Comparison of ENCODE assay signal across 19 mouse cellular contexts in the genomic region with DNA sequence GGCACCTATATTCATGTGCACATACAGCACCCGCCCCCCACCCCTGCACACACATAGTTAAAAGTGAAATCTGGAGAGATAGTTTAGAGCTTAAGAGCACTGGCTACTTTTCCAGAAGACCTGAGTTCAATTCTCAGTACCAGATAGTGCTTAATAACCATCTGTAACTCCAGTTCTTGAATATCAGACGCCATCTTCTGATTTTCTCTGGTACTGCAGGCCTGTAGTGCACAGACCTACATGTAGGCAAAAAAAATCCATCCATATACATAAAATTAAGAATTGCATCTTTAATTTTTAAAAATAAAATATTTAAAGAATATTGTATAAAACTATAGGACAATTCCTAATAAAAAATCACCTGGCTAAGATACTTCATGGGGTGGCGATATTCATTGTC. TPM values are rescaled to one million over a fixed set of nuclear protein-coding genes. Genes with fewer than 3 reads are reported as not detected.
A peak's percentile ranks its signal among the peaks of the same experiment; 100 is the strongest.
DNase-seq lines count a peak whose midpoint lies in the region; ATAC-seq and TF ChIP-seq lines count a peak whose summit lies in the region.
"Had no signal": no experiment of that assay in that cellular context is flagged by ENCODE, and none has a peak within 500 bp of the region (broad histone marks: within the 10 kb centered on the region; RNA-seq: fewer than 3 reads in every experiment).

No protein-coding gene starts in this region.

- no peak overlapping the region for H3K4me3 ChIP-seq in layer of hippocampus, adult 2 months
- H3K4me3 ChIP-seq in CH12.LX (replicated peaks in 1 of 3; ENCODE audit: low read depth in 2 of 3, low read length in 2 of 3, poor library complexity in 1 of 3) = no peak overlapping the region
- H3K4me3 ChIP-seq in forebrain, embryonic 11.5 days (ENCODE audit: low read depth, low read length) = no peak overlapping the region
- H3K4me3 ChIP-seq in midbrain, embryonic 10.5 days = no peak overlapping the region
- H3K4me3 ChIP-seq: embryonic facial prominence, embryonic 10.5 days; heart, embryonic 12.5 days; hindbrain, embryonic 10.5 days had no signal

- in situ Hi-C loops in CH12.LX (cut with MboI; ENCODE audit: low pct_ligation_motif_present, low pct_unique_long_range_greater_than_20kb, low sequenced_read_pairs) = no loop called here

- H3K9ac ChIP-seq in CH12.LX (ENCODE audit: insufficient read depth, low read depth) = no peak overlapping the region
- no peak overlapping the region for H3K9ac ChIP-seq in forebrain, embryonic 11.5 days (ENCODE audit: low read length)
- H3K9ac ChIP-seq: heart, embryonic 12.5 days; hindbrain, embryonic 14.5 days had no signal

- no peak overlapping the region for H3K4me2 ChIP-seq in CH12.LX (ENCODE audit: insufficient read depth, low read depth, poor library complexity, severe bottlenecking)
- no peak overlapping the region for H3K4me2 ChIP-seq in forebrain, embryonic 11.5 days (ENCODE audit: low read depth, low read length, severe bottlenecking)
- H3K4me2 ChIP-seq: heart, embryonic 12.5 days; hindbrain, embryonic 14.5 days had no signal

- no peaks in the 10 kb centered on the region for H3K4me1 ChIP-seq in CH12.LX (ENCODE audit: control insufficient read depth in 1 of 2, insufficient read depth in 2 of 2)
- no peaks in the 10 kb centered on the region for H3K4me1 ChIP-seq in forebrain, embryonic 11.5 days (replicated peaks; ENCODE audit: control insufficient read depth, insufficient read depth, low read length)
- no peaks in the 10 kb centered on the region for H3K4me1 ChIP-seq in midbrain, embryonic 10.5 days
- H3K4me1 ChIP-seq: embryonic facial prominence, embryonic 10.5 days; heart, embryonic 12.5 days; hindbrain, embryonic 10.5 days had no signal

- H3K79me2 ChIP-seq in CH12.LX (replicated peaks; ENCODE audit: control insufficient read depth, extremely low read depth, insufficient read depth, poor library complexity, severe bottlenecking) = no peaks in the 10 kb centered on the region

- peak; percentile 41 for TF ChIP-seq CTCF in layer of hippocampus, adult 2 months (conservative IDR thresholded peaks at IDR 0.05)
- peak in 1 of 2 experiments; percentile 23; a peak in 1 of 4 replicates for TF ChIP-seq CTCF in CH12.LX (conservative IDR thresholded peaks at IDR 0.05 in 1 of 2, IDR thresholded peaks at IDR 0.05 in 1 of 2; ENCODE audit: low read depth in 2 of 2, low read length in 2 of 2)

- no peak for ATAC-seq in forebrain, embryonic 11.5 days (replicated peaks; ENCODE audit: low FRiP score)
- ATAC-seq: forebrain, embryonic 14.5 days; intestine, embryonic 16.5 days had no signal

- no peak for DNase-seq in layer of hippocampus, adult 2 months (ENCODE audit: low spot score in 2 of 2)
- no peak for DNase-seq in layer of hippocampus, adult 9-10 months (ENCODE audit: low spot score)
- no peak for DNase-seq in CH12.LX (ENCODE audit: extremely low read depth)
- DNase-seq in ES-CJ7 (ENCODE audit: low read depth, low spot score) = peak; percentile 36
- peak; percentile 52 for DNase-seq in ZHBTc4 (ENCODE audit: low read depth, low spot score)
- no peak for DNase-seq in left cerebral cortex, postnatal 10 days (ENCODE audit: extremely low spot score in 1 of 2, low spot score in 2 of 2)
- DNase-seq in forebrain, embryonic 11.5 days (ENCODE audit: low spot score) = no peak
- no peak for DNase-seq in midbrain, embryonic 10.5 days (ENCODE audit: low spot score)
- DNase-seq: adrenal gland, adult 8-10 months; adrenal gland, postnatal 36 days; cerebellum, adult 2 months; cerebellum, postnatal 10 days; heart, adult 18-20 months had no signal

- peaks cover 0 to 14% of the 10 kb centered on the region in 2 experiments for H3K36me3 ChIP-seq in CH12.LX (replicated peaks in 1 of 2; ENCODE audit: control insufficient read depth in 1 of 2, insufficient read depth in 1 of 2, low read length in 1 of 2)
- no peaks in the 10 kb centered on the region; the same call in 1 of the 2 replicates for H3K36me3 ChIP-seq in forebrain, embryonic 11.5 days (ENCODE audit: control insufficient read depth, insufficient read depth, low read length)
- H3K36me3 ChIP-seq in midbrain, embryonic 10.5 days = peaks cover 32% of the 10 kb centered on the region

- no peak for TF ChIP-seq POLR2A in CH12.LX (IDR thresholded peaks at IDR 0.05; ENCODE audit: low read depth, low read length)

- 80% methylated on average over 3 of the region's 3 CpGs for WGBS in forebrain, embryonic 11.5 days
- 87% methylated on average over 3 of the region's 3 CpGs for WGBS in midbrain, embryonic 10.5 days

- H3K27me3 ChIP-seq in CH12.LX (replicated peaks) = no peaks in the 10 kb centered on the region
- H3K27me3 ChIP-seq in forebrain, embryonic 11.5 days (ENCODE audit: control insufficient read depth, insufficient read depth, low read length) = no peaks in the 10 kb centered on the region
- H3K27me3 ChIP-seq in midbrain, embryonic 10.5 days (ENCODE audit: low read depth, poor library complexity, severe bottlenecking) = no peaks in the 10 kb centered on the region
- H3K27me3 ChIP-seq: heart, embryonic 12.5 days had no signal

- no peak for TF ChIP-seq EP300 in CH12.LX (IDR thresholded peaks at IDR 0.05; ENCODE audit: low read length)

- no peak overlapping the region for H3K27ac ChIP-seq in layer of hippocampus, adult 2 months
- no peak overlapping the region for H3K27ac ChIP-seq in CH12.LX (ENCODE audit: insufficient read depth, low read depth)
- no peak overlapping the region for H3K27ac ChIP-seq in forebrain, embryonic 11.5 days (ENCODE audit: low read depth, low read length)
- no peak overlapping the region for H3K27ac ChIP-seq in midbrain, embryonic 10.5 days (replicated peaks)
- H3K27ac ChIP-seq: embryonic facial prominence, embryonic 10.5 days; hindbrain, embryonic 10.5 days; hindbrain, embryonic 14.5 days had no signal

- H3K9me3 ChIP-seq in CH12.LX (replicated peaks; ENCODE audit: low read length) = no peaks in the 10 kb centered on the region
- no peaks in the 10 kb centered on the region; the same call in 1 of the 2 replicates for H3K9me3 ChIP-seq in forebrain, embryonic 11.5 days (ENCODE audit: control insufficient read depth, low read length)
- H3K9me3 ChIP-seq in midbrain, embryonic 10.5 days (replicated peaks) = peaks cover 5% of the 10 kb centered on the region; the same call in 1 of the 2 replicates
- H3K9me3 ChIP-seq: embryonic facial prominence, embryonic 10.5 days had no signal

- intact Hi-C loops in left cerebral cortex, postnatal 10 days (cut with DNase I) = no loop called here

- TF ChIP-seq RAD21 in CH12.LX (IDR thresholded peaks at IDR 0.05; ENCODE audit: low read depth, low read length) = peak; percentile 5

- dilution Hi-C loops in CH12.LX (cut with MboI; ENCODE audit: extremely low pct_ligation_motif_present, extremely low pct_unique_long_range_greater_than_20kb, low sequenced_read_pairs) = no loop called here

TF ChIP-seq in CH12.LX, 34 proteins besides CTCF, POLR2A, EP300 and RAD21:
- no peak for TF ChIP-seq E2F4 (IDR thresholded peaks at IDR 0.05; ENCODE audit: insufficient replicate concordance, low read depth, low read length)
- TF ChIP-seq ZNF384 (IDR thresholded peaks at IDR 0.05; ENCODE audit: low read depth, low read length) = no peak

RNA-seq across cellular contexts. Expression of a gene that starts 9.7 kb away (rescaled TPM):
- total RNA-seq in layer of hippocampus, adult 2 months (2021) = 10 to 100 TPM; 78.9 to 83.9 TPM
- total RNA-seq in CH12.LX (2012; rRNA removed) = 5.5 and 6.6 TPM in 2 replicates
- total RNA-seq in CH12.LX (2014; rRNA removed) = 9.2 and 10.7 TPM in 2 replicates
- 9.8 and 12.5 TPM in 2 replicates for polyA plus RNA-seq in CH12.LX (2012; ENCODE audit: insufficient read length, low read depth)
- total RNA-seq in left cerebral cortex, postnatal 10 days (2021) = 10 to 100 TPM; 78.4 to 83.4 TPM
- polyA plus RNA-seq in forebrain, embryonic 11.5 days (2014; fragmentation: Nextera tagmentation; extraction: Ambion mirVana) = 12.6 and 13.8 TPM in 2 replicates
- polyA plus RNA-seq in midbrain, embryonic 10.5 days (2016; fragmentation: Nextera tagmentation; extraction: Ambion mirVana) = 11.3 and 12.6 TPM in 2 replicates

RNA-seq across cellular contexts. Expression of a gene that starts 10.0 kb away (rescaled TPM):
- total RNA-seq in layer of hippocampus, adult 2 months (2021) = 100 to 1,000 TPM; 389 to 396 TPM
- total RNA-seq in CH12.LX (2012; rRNA removed) (2,059 and 2,113 TPM in 2 replicates), CH12.LX (2014; rRNA removed) (2,291 and 2,467 TPM in 2 replicates)
- polyA plus RNA-seq in CH12.LX (2012; ENCODE audit: insufficient read length, low read depth) = 753 and 1,059 TPM in 2 replicates
- total RNA-seq in left cerebral cortex, postnatal 10 days (2021) = 100 to 1,000 TPM; 585 to 608 TPM
- polyA plus RNA-seq in forebrain, embryonic 11.5 days (2014; fragmentation: Nextera tagmentation; extraction: Ambion mirVana) = 397 and 414 TPM in 2 replicates
- 379 and 446 TPM in 2 replicates for polyA plus RNA-seq in midbrain, embryonic 10.5 days (2016; fragmentation: Nextera tagmentation; extraction: Ambion mirVana)

RNA-seq across cellular contexts. Expression of a gene that starts 22.3 kb away (rescaled TPM):
- 10 to 100 TPM; 61.4 to 66.8 TPM for total RNA-seq in layer of hippocampus, adult 2 months (2021)
- total RNA-seq in CH12.LX (2012; rRNA removed) (4.5 and 5.1 TPM in 2 replicates), CH12.LX (2014; rRNA removed) (8.4 and 9.3 TPM in 2 replicates)
- 5.6 and 6.8 TPM in 2 replicates for polyA plus RNA-seq in CH12.LX (2012; ENCODE audit: insufficient read length, low read depth)
- total RNA-seq in left cerebral cortex, postnatal 10 days (2021) = 10 to 100 TPM; 50.1 to 57.3 TPM
- 5.5 and 6.3 TPM in 2 replicates for polyA plus RNA-seq in forebrain, embryonic 11.5 days (2014; fragmentation: Nextera tagmentation; extraction: Ambion mirVana)
- 4.0 and 4.1 TPM in 2 replicates for polyA plus RNA-seq in midbrain, embryonic 10.5 days (2016; fragmentation: Nextera tagmentation; extraction: Ambion mirVana)

Comparison
In these comparisons a context has a peak if more than half of its experiments do, and no peak if none do; other contexts are left out.
1. DNase-seq: peak in ES-CJ7 (single experiment) and ZHBTc4 (single experiment); none in layer of hippocampus, adult 2 months (0 of 2), layer of hippocampus, adult 9-10 months (single experiment), CH12.LX (single experiment), left cerebral cortex, postnatal 10 days (0 of 2), forebrain, embryonic 11.5 days (single experiment) and midbrain, embryonic 10.5 days (single experiment).
2. RNA of a gene that starts 9.7 kb away (total RNA-seq): 78.9 to 83.9 TPM in layer of hippocampus, adult 2 months and 78.4 to 83.4 TPM in left cerebral cortex, postnatal 10 days; 5.5 to 10.7 TPM in CH12.LX; every median in the first group is over 4 times any median in the second.
3. RNA of a gene that starts 22.3 kb away (total RNA-seq): 61.4 to 66.8 TPM in layer of hippocampus, adult 2 months and 50.1 to 57.3 TPM in left cerebral cortex, postnatal 10 days; 4.5 to 9.3 TPM in CH12.LX; every median in the first group is over 4 times any median in the second.